Mouse (Mus musculus) kidney, adult 2 months (tissue): ENCODE measurements around the gene Fth1.

Experiments used
- CTCF ChIP-seq: fragments of 200-500 bp; conservative IDR thresholded peaks from 2 replicates; pipeline ENCODE4 v1.5.1; 2011; ENCODE audit warnings: low read depth, mild to moderate bottlenecking, control low read depth, low read length, moderate library complexity, mixed read lengths; ENCODE audit not compliant: insufficient read depth, insufficient read length
- POLR2A ChIP-seq: fragments of 200-500 bp; IDR thresholded peaks from one replicate; pipeline ENCODE4 v1.6.1; 2011; ENCODE audit warnings: low read depth, low read length, control low read depth

GRCm38 (mm10) chr19:9966096-9966867, 14.1 kb upstream of the Fth1 start:
- TF ChIP-seq CTCF, result no peak
- TF ChIP-seq POLR2A, result no peak
